Mouse (Mus musculus) heart, postnatal 0 days (tissue): ENCODE data around the gene Dus3l.

Experiments
- CTCF ChIP-seq: IDR thresholded peaks from 2 replicates; pipeline ENCODE4 v1.5.1; 2016; ENCODE audit warnings: antibody characterized with exemption, control low read depth, low read depth
- EP300 ChIP-seq: IDR thresholded peaks from 2 replicates; pipeline ENCODE4 v1.6.1; 2016; ENCODE audit warnings: antibody characterized with exemption, low read depth

- TF ChIP-seq CTCF (no peak), EP300 (no peak)
Observed at GRCm38 (mm10) chr17:56722441-56722840, 42.1 kb upstream of the Dus3l start.
